Mouse (Mus musculus) testis, postnatal 14 days (tissue): Measurements from ENCODE around the gene B230217C12Rik.

Experiments used
- DNase-seq: peaks from one replicate; pipeline ENCODE4 v3.0.0; 2021; ENCODE audit warnings: low spot score

The B230217C12Rik gene

DNA sequence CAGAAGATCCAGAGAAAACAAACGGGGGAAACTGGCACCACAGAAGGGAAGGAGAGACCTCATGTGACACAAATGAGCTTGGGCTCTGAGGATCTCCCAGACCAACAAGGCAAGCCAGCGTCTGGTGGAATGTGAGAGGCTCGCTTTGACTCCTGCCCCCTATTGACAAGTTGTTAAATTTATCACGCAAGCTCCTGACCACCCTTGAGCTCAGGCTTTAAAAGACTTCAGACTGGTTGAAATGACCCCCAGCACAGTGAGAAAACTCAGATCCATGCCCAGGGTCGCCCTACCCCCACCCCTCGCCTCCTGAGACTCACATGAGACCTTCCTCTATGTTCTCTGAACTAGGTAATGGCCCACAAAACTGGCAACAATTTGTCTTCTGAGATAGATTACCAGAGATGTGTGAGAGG lies at the start of gene B230217C12Rik:
Gene B230217C12Rik (plus strand): TSS at position 242 of the 416 bp plus-strand sequence.
- no peak for DNase-seq

- no peak for DNase-seq
Observed at GRCm38 (mm10) chr11:97793165-97793564, 47.4 kb upstream of the B230217C12Rik start.

- DNase-seq, result no peak
Observed at GRCm38 (mm10) chr11:97796910-97797309, 43.7 kb upstream of the B230217C12Rik start.

GRCm38 (mm10) chr11:97797369-97798082 lies 43.1 kb upstream of the B230217C12Rik start:
- DNase-seq, result no peak

- DNase-seq, result no peak
Observed at GRCm38 (mm10) chr11:97798083-97798435, 42.5 kb upstream of the B230217C12Rik start.

DNA sequence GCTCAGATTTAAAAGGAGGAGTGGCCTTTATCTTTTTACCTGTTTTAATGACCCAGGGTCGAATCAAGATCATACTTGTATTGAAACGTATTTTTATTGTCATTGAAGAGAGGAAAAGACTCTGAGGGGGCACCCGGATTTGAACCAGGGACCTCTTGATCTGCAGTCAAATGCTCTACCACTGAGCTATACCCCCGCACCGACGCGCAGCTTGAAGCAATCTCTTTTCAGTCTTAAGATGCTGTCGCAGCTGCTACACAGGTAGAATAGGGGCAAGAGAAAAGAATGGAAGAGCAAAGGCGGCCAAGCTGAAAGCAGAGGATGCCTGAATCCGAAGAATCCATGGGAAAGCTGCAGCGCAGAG lies 41.8 kb upstream of the B230217C12Rik start, which contains the start of gene Lasp1:
Gene Lasp1 (plus strand): TSS at position 219 of the 364 bp plus-strand sequence.
- peak; percentile 82 for DNase-seq

GRCm38 (mm10) chr11:97799146-97799993 lies 41.2 kb upstream of the B230217C12Rik start:
- DNase-seq, result peak; percentile 76

DNA sequence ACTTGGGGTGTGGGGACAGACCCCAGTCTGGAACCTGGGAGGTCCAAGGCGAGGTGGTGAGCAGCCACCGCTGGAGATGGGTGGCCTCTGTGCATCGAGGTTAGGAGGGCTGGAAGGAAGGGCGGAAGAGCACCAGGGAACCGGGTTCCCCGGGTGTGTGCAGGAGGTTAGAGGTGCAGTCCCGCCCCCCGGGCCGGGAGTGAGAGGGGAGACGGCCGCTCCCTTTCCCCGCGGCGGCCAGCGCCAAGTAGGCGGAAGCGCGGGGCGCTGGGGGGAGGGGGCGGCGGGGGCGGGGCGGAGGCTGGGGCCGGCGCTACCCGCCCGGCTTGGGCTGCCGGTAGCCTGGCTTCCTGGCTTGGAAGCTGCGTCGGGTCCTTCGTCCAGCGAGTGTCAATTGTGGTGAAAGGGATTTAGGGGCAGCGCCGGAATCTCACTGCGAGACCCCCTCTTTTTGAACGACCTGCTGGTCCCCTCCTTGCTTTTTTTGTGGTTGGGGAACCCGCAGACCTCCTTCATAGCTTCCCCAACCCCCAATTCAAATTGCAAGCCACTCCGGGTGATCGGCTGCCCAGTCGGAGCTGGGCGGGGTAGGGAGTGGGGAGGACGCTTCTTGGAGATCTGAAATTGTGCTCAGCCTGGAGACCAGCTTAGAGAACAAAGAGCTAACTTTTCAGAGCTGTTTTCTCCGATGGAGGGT lies 40.4 kb upstream of the B230217C12Rik start:
- peak; percentile 68 for DNase-seq

DNA sequence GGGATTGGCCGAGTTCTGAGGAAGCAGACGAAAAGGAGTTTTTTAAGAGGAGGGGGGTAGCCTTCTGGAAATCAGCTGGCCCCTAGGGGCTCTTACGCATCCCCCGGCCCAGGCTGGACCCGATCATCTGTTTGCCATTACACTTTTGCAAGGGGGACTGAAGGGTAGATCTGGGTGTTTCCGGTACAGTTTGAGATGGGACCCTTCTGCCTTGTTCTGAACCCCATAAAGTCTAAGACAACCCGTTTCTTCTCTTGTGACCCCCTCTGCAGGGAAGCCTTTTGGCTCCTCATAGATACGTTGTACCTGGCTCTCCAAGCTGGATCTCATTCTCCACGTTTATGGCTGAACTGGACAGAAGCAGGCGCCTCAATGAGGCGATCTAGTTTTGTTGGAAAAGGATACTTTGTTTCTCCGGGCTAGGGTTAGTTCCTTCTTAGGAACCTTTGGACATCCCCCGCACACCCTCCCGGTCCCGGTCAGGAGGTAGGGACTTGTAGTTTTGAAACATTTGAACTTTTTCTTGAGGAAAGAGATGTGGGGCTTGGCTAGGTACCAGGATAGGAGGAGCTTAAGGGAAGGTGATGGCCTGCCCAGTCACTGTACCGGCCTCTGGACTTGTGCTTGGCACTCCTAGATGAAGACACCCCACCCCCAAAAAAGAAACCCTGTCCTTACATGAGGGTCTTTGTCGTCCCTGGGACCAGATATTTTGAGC lies 39.7 kb upstream of the B230217C12Rik start:
- DNase-seq, result peak; percentile 89

DNA sequence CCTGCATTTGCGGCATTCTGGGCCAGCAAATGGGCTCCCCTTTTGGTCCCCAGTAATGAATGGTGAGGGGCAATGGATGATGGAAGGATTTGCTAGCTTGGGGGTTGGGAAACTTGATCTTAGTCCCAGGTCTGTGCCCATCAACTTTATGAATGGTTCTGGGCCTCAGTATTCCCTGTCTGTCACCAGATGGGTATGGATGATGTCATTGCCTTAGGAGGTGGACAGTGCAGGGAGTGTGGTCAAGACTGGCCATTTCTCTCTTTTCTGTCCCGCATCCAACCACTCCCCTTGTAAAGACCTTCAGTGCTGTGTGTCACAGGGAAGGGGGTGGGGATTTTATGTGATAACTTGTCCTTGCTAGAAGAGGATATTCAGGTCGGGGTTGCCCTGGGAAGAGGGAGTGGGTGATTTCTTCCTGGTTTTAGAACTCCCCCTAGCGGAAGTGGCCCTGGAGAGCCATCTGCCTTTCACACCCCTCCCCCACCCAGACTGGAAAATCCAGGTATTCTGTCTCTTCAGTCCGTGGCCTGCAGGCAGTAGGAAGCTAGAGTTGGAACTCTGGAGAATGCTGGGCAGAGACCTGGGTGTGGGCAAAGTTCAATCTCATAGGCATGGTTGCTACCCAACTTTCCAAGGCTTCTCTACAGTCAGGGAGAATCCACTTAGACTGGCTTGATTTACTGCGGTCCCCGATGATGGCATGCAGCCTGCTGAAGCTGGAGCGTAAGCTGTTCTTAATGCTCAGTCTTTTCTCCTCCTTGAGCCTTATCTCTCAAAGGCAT lies 39.0 kb upstream of the B230217C12Rik start:
- DNase-seq, result no peak

DNA sequence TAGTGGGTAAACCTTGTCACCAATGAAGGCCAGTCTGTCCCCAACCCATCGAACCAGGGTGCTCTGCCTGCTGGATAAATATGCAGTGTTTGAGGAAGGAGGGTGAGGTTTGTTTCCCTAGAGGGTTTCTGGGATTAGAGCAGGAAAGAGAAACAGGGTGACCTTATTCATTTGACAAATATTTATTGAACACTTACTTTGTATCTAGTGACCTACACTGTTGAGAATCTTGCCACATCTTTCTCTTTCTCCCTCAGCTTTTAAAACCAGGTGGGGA lies 38.4 kb upstream of the B230217C12Rik start:
- DNase-seq, result no peak

- no peak for DNase-seq
Observed at GRCm38 (mm10) chr11:97802495-97802894, 38.1 kb upstream of the B230217C12Rik start.

- DNase-seq, result no peak
Observed at GRCm38 (mm10) chr11:97803847-97804246, 36.7 kb upstream of the B230217C12Rik start.

GRCm38 (mm10) chr11:97804841-97805661 lies 35.5 kb upstream of the B230217C12Rik start:
- no peak for DNase-seq

GRCm38 (mm10) chr11:97805662-97806612 lies 34.6 kb upstream of the B230217C12Rik start:
- DNase-seq, result no peak

GRCm38 (mm10) chr11:97806613-97806964 lies 34.0 kb upstream of the B230217C12Rik start:
- DNase-seq, result no peak

GRCm38 (mm10) chr11:97807626-97808025 lies 33.0 kb upstream of the B230217C12Rik start:
- DNase-seq, result no peak

- no peak for DNase-seq
Observed at GRCm38 (mm10) chr11:97808093-97808492, 32.5 kb upstream of the B230217C12Rik start.

- DNase-seq, result no peak
Observed at GRCm38 (mm10) chr11:97808621-97809234, 31.9 kb upstream of the B230217C12Rik start.
